Mouse (Mus musculus): ENCODE results near the gene Taz.

DNA sequence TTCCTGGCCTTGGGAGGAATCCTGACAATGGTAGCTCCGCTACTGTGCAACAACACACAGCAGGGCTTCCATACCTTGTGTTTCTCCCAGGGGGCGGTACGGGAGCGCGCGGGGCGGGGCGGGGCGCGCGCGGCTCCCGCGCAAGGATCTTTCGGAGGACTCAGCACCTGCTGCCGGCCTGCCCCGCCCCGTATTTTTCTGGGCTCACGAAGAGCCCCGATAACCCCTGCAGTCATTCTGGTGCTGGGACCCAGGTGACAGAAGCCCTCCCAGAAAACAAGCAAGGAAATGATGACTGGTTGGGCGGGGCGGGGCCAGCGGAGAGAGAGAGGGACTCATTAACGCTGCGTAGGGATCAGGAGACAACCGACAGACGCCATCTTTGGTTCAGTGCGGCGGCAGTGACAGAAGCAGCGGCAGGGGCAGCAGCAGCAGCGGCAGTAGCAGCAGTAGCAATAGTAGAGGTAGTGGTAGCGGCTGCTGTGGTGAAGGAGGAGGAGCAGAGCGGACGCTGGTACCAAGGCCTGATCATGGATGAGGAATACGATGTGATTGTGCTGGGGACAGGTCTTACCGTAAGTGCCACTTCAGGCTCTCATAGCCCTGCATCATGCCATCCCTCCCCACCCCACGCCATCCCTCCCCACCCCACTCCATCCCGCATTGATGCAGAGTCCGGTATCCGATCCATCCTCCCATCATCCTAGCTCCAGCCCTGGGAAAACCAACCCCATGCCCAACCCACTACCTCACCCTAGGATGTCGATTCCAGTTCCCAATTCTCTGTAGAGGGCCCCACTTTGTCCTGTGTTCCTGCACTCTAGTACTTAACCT lies 23.4 kb downstream of the Taz start, which contains the start of gene Gdi1:
- TF ChIP-seq CTCF (IDR thresholded peaks at IDR 0.05): peak; percentile 51
- no peak for TF ChIP-seq EP300 (IDR thresholded peaks at IDR 0.05)
